Mouse (Mus musculus) neural tube, embryonic 15.5 days (tissue): ENCODE measurements around the gene Stx1b. TPM values are rescaled to one million over a fixed set of nuclear protein-coding genes. Genes with fewer than 3 reads are reported as not detected.
A peak's percentile ranks its signal among the peaks of the same experiment; 100 is the strongest.

Experiments used
- ATAC-seq: fragments of 200-750 bp; cut with Nextera tagmentation; 2 replicates; pipeline ENCODE4 v1.8.0; 2017; ENCODE audit warnings: mild to moderate bottlenecking, moderate TSS enrichment, moderate library complexity; ENCODE audit not compliant: low FRiP score
- H3K27ac ChIP-seq: fragments of 300-500 bp; sonication (generic); replicated peaks from 2 replicates; pipeline ENCODE4 v1.5.1; 2015; ENCODE audit warnings: mild to moderate bottlenecking, inconsistent platforms
- H3K27me3 ChIP-seq: fragments of 300-500 bp; sonication (generic); replicated peaks from 2 replicates; pipeline ENCODE4 v1.6.1; 2015; ENCODE audit warnings: inconsistent platforms
- H3K36me3 ChIP-seq: fragments of 300-500 bp; sonication (generic); 2 replicates; pipeline ENCODE4 v1.6.1; 2015; ENCODE audit warnings: inconsistent platforms
- H3K4me1 ChIP-seq: fragments of 300-500 bp; sonication (generic); 2 replicates; pipeline ENCODE4 v1.6.1; 2015; ENCODE audit warnings: inconsistent platforms
- H3K4me2 ChIP-seq: fragments of 300-500 bp; sonication (generic); 2 replicates; pipeline ENCODE4 v1.6.1; 2015; ENCODE audit warnings: inconsistent platforms, mild to moderate bottlenecking, moderate library complexity
- H3K4me3 ChIP-seq: fragments of 300-500 bp; sonication (generic); replicated peaks from 2 replicates; pipeline ENCODE4 v1.5.1; 2015; ENCODE audit warnings: mild to moderate bottlenecking, inconsistent platforms
- H3K9ac ChIP-seq: fragments of 300-500 bp; sonication (generic); replicated peaks from 2 replicates; pipeline ENCODE4 v1.6.1; 2015; ENCODE audit warnings: mild to moderate bottlenecking, inconsistent platforms
- H3K9me3 ChIP-seq: fragments of 300-500 bp; sonication (generic); replicated peaks from 2 replicates; pipeline ENCODE4 v1.6.1; 2016; ENCODE audit warnings: inconsistent platforms
- WGBS: fragments of 180-500 bp; shearing (Covaris S2); methylation state at CpG from one replicate; pipeline ENCODE4 v1.1.7; 2015; ENCODE audit warnings: mixed read lengths; 5-methylcytosine and 5-hydroxymethylcytosine counted together
- polyA plus RNA-seq: library from polyadenylated mRNA; unstranded; fragments of >200 nt; fragmentation: Nextera tagmentation; extraction: Ambion mirVana; gene quantifications from 2 replicates; pipeline ENCODE4 v1.2.1, GENCODE M21; 2015

Gene Stx1b
- polyA plus RNA-seq, 1 experiment from 2014 or later: 70.8 TPM

DNA sequence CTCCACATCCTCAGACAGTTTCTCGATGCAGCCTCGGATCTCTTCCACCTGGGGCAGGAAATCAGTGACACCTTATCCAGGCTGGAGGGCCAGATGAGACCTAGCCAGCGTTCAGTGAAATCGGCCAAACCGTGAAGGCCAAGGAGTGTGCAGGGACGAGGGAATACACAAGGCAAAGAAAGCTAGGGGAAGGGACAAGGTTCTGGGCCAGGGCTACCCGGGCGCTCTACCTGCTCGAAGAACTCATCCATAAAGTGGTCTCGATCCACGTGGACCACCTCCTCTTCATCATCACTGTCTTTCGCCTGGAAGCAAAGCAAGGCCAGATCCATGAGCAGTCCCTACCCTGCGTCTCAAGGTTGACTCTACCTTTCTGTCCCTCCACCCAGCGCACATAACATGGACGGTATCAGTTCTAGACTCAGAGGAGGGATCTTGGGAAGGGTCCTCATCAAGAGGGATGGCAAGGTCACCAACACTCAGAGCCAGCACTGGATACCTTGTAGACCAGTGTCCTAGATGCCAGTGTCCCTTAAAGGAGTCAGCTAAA lies 9.2 kb downstream of the Stx1b start:
- H3K9ac ChIP-seq: no peak overlapping the region
- no peak for ATAC-seq
- 96% methylated on average over 15 of the region's 15 CpGs for WGBS

DNA sequence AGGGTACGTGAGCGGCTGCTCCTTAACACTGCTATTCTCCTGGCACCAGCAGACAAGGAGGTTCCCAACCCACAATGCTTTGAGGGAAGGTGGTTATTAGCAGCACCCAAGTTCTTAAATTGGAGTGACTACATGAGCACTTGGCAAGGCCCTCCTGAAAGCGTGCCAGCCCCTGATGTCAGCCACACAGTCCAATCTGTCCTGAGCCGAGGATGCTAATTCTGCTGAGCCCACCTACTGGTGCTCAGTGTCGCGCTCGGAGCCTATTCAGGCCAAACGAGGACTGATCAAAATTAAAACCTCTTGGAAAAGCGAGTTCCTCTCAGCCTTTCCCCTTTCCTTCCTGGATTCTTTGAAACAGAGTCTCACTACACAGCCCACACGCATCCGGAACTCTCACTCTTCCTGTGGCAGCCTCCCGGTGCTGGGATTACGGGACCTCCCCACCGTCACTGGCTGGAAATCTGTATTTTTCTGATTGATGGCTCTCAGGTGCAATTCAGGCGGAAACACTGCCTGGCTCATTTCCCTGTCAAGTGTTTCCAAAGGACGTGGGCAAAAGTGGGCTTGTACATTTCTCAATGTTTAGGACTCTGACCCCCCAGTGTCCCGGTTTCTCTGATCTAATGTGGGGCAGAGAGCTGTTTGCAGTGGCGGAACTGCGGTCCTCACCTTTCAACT lies 10.0 kb downstream of the Stx1b start:
- H3K27me3 ChIP-seq: no peaks in the 10 kb centered on the region
- no peaks in the 10 kb centered on the region for H3K9me3 ChIP-seq
- H3K4me3 ChIP-seq: no peak overlapping the region
- no peak overlapping the region for H3K27ac ChIP-seq
- peaks cover 69% of the 10 kb centered on the region for H3K36me3 ChIP-seq
- no peak overlapping the region for H3K4me2 ChIP-seq
- H3K9ac ChIP-seq: no peak overlapping the region
- 0 out of 2 replicates have a peak, but pooled peaks cover 6% of the 10 kb centered on the region for H3K4me1 ChIP-seq
- ATAC-seq: no peak
- WGBS: 83% methylated on average over 19 of the region's 19 CpGs

More for the DNA sequence above, 9.2 kb downstream of the Stx1b start:
- Histone ChIP-seq H3K4me2 (no peak overlapping the region), H3K27me3 (no peaks in the 10 kb centered on the region), H3K4me3 (no peak overlapping the region), H3K27ac (no peak overlapping the region), H3K4me1 (0 out of 2 replicates have a peak, but pooled peaks cover 6% of the 10 kb centered on the region), H3K36me3 (peaks cover 63% of the 10 kb centered on the region), H3K9me3 (no peaks in the 10 kb centered on the region)

DNA sequence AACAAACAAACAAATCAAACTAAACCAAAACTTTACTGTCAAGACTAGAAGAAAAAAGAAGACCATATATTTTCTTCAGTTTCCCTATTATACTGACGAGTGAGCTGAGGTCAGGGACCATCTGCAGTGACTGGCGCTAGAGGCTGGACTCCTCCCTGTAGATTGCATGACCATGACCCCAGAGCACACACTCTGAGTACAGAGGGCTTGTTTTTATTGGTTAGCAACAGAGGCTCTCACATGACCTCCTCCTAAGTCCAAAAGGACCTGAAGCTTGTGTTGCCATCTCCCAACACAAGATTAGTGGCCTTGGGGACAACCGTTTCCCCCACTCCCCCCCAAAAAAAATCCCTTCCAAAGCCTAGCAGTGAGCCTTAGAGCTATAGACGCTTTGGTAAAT lies 10.5 kb downstream of the Stx1b start:
- 88% methylated on average over 4 of the region's 4 CpGs for WGBS
- Histone ChIP-seq H3K36me3 (peaks cover 74% of the 10 kb centered on the region), H3K27me3 (no peaks in the 10 kb centered on the region), H3K4me3 (no peak overlapping the region), H3K27ac (no peak overlapping the region), H3K9me3 (no peaks in the 10 kb centered on the region), H3K9ac (no peak overlapping the region), H3K4me2 (no peak overlapping the region), H3K4me1 (0 out of 2 replicates have a peak, but pooled peaks cover 6% of the 10 kb centered on the region)
- ATAC-seq: no peak

DNA sequence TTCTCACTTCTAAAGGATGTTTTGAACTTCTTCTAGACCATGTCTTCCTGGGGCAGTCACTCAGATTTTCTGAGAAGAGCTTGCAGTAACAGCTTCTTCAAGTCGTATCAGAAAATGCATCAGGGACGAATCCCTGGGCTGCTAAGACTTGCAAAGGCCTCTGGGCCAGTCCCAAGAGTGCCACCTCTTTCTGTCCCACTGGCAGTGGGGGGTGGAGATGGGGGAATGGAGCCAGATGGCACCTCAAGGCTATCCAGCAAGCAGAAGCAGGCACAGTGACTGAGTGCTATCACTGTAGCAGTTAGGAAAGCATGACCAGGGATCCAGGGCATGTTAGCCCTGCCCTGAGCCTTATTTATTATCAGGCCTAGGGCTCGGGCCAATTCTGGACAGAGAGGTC lies 12.1 kb downstream of the Stx1b start:
- H3K36me3 ChIP-seq: peaks cover 77% of the 10 kb centered on the region
- WGBS: 83% methylated on average over 3 of the region's 3 CpGs

DNA sequence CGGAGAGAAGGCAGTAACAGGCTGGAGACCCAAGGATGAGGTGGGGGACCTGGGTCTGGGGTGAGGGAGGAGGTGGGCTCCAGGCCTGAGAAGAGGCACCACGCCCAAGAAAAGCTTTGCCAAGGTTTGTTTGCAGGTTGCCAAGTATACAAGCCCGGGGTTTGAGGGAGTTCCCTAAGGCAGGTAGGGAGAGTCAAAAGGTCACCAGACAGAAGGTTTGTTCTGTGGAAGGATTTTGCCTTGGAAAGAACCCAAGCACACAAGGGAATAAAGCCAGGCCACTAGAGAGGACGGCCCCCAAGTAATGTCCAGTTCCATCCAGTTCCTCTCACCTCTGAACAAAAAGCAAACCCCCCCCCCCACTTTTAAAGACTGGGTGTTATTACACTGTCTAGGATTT lies 13.1 kb downstream of the Stx1b start:
- Histone ChIP-seq H3K27me3 (no peaks in the 10 kb centered on the region), H3K9me3 (no peaks in the 10 kb centered on the region), H3K27ac (no peak overlapping the region), H3K4me3 (no peak overlapping the region), H3K9ac (no peak overlapping the region), H3K4me2 (no peak overlapping the region), H3K4me1 (0 out of 2 replicates have a peak, but pooled peaks cover 3% of the 10 kb centered on the region), H3K36me3 (peaks cover 84% of the 10 kb centered on the region)
- ATAC-seq: no peak
- 84% methylated on average over 4 of the region's 4 CpGs for WGBS

More for the DNA sequence above, 12.1 kb downstream of the Stx1b start:
- no peak overlapping the region for H3K27ac ChIP-seq
- no peak overlapping the region for H3K4me3 ChIP-seq
- H3K4me1 ChIP-seq: 0 out of 2 replicates have a peak, but pooled peaks cover 3% of the 10 kb centered on the region
- no peaks in the 10 kb centered on the region for H3K27me3 ChIP-seq
- no peaks in the 10 kb centered on the region for H3K9me3 ChIP-seq
- no peak for ATAC-seq
- H3K4me2 ChIP-seq: no peak overlapping the region
- H3K9ac ChIP-seq: no peak overlapping the region

DNA sequence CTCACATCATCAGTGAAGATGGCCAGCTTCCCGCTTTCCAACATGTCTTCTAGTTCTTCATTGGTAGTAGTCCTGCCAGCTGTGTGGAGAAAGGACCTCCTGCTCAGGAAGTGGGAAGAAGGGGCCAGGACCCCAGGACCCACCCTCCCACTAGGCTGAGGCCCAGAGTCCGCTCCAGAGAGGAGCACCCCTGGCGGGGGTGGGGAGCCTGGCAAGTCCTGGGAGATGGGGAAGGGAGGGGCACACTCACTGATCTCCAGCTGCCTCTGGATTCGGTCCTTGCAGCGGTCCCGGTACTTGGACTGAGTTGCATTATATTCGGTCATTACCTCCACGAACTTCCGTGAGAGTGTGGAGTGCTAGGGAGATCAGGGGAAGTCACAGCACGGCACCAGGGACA lies 13.7 kb downstream of the Stx1b start:
- no peaks in the 10 kb centered on the region for H3K9me3 ChIP-seq
- H3K4me1 ChIP-seq: no peaks in the 10 kb centered on the region
- no peak for ATAC-seq
- peaks cover 82% of the 10 kb centered on the region for H3K36me3 ChIP-seq
- H3K27ac ChIP-seq: no peak overlapping the region
- no peak overlapping the region for H3K9ac ChIP-seq
- 86% methylated on average over 10 of the region's 10 CpGs for WGBS
- no peaks in the 10 kb centered on the region for H3K27me3 ChIP-seq
- no peak overlapping the region for H3K4me3 ChIP-seq
- H3K4me2 ChIP-seq: no peak overlapping the region

DNA sequence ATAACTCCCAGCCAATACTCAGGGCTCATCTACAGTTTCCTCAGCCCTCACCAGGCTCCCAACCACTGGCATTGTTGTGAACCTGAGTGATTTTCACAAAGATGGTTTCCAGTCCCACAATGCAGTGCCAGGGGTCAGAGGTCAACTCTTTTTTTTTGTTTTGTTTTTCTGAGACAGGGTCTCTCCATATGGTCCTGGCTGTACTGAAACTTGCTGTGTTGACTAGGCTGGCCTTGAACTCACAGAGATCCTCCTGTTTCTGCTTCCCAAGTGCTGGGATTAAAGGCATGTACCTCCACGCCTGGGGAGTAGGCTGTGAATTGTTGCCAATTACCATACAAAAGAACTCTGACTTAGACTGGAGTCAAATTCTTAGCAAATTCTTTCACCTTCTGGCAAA lies 14.5 kb downstream of the Stx1b start:
- ATAC-seq: no peak
- no peaks in the 10 kb centered on the region for H3K27me3 ChIP-seq
- no peak overlapping the region for H3K4me3 ChIP-seq
- no peak overlapping the region for H3K4me2 ChIP-seq
- WGBS: 86% methylated on average over 1 of the region's 1 CpGs
- no peaks in the 10 kb centered on the region for H3K4me1 ChIP-seq
- no peak overlapping the region for H3K9ac ChIP-seq
- no peaks in the 10 kb centered on the region for H3K9me3 ChIP-seq
- peaks cover 82% of the 10 kb centered on the region for H3K36me3 ChIP-seq
- no peak overlapping the region for H3K27ac ChIP-seq

DNA sequence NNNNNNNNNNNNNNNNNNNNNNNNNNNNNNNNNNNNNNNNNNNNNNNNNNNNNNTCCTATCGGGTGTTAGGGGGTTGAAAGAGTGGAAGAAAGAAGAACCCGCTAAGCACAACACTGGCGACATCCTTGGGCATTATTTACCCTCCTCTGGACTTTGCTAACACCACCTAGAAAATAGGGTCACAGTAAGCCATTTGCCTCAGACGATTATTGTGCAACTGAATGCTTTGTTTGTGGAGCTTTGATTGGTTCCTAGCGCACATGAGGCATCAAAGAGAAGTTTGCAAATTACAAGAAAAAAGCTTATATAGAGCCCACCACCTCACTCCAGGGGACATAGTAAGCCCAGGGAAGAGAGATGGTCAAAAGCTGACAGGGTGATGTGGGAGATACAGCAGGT lies 15.5 kb downstream of the Stx1b start:
- peaks cover 78% of the 10 kb centered on the region for H3K36me3 ChIP-seq
- ATAC-seq: no peak
- no peak overlapping the region for H3K9ac ChIP-seq
- no peak overlapping the region for H3K4me2 ChIP-seq
- WGBS: 58% methylated on average over 5 of the region's 5 CpGs
- no peaks in the 10 kb centered on the region for H3K9me3 ChIP-seq
- H3K27me3 ChIP-seq: no peaks in the 10 kb centered on the region
- no peaks in the 10 kb centered on the region for H3K4me1 ChIP-seq
- no peak overlapping the region for H3K4me3 ChIP-seq
- no peak overlapping the region for H3K27ac ChIP-seq

DNA sequence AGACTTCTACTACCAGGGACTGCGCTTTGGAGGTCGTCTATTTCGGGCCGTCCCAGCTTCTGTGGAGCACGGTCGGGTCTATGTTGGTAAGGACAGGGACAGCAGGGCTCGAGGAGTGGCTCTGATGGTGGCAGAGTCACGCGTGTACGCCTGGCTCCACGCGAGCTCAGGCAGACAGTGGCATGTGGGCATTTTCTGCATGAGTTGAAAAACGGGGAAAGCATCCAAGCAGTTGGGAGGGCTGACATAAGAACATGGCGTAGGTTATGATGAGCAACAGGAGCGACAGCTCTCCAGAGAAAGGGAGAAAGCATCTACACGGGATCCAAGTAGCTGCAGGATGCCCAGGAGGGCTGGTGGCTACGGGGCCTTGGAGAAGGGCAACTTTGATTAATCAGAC lies 22.0 kb downstream of the Stx1b start:
- no peaks in the 10 kb centered on the region for H3K27me3 ChIP-seq
- H3K36me3 ChIP-seq: peaks cover 56% of the 10 kb centered on the region
- peaks cover 10% of the 10 kb centered on the region for H3K4me1 ChIP-seq
- no peak overlapping the region for H3K4me3 ChIP-seq
- no peak for ATAC-seq
- H3K9ac ChIP-seq: no peak overlapping the region
- 94% methylated on average over 17 of the region's 17 CpGs for WGBS
- H3K4me2 ChIP-seq: no peak overlapping the region
- no peaks in the 10 kb centered on the region for H3K9me3 ChIP-seq
- no peak overlapping the region for H3K27ac ChIP-seq

DNA sequence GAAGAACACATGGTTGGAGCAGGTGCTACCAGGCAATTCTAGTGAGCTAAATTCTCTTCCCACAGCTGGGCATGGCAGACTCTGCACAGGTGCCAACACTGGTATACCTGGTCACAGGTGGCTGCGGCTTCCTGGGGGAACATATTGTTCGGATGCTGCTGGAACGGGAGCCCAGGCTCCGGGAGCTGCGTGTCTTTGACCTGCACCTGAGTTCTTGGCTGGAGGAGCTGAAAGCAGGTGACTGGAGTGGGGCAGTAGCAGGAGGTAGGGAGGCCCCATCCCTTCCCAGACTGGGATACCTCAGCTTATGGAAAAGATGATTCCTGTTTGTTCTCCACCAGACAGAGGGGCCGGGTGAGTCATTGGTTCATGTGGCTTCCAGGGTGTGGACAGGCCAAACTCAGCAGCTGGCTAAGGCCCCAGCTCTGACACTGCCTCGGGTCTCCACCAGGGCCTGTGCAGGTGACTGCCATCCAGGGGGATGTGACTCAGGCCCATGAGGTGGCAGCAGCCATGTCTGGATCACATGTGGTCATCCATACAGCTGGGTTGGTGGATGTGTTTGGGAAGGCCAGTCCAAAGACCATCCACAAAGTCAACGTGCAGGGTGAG lies 23.2 kb downstream of the Stx1b start:
- H3K36me3 ChIP-seq: peaks cover 61% of the 10 kb centered on the region
- H3K27ac ChIP-seq: 0 out of 2 replicates have a peak overlapping the region, but pooled peaks have one; percentile 41
- no peak overlapping the region for H3K4me3 ChIP-seq
- peak overlapping the region; percentile 35 for H3K4me2 ChIP-seq
- no peaks in the 10 kb centered on the region for H3K27me3 ChIP-seq
- H3K9me3 ChIP-seq: no peaks in the 10 kb centered on the region
- ATAC-seq: no peak
- WGBS: 92% methylated on average over 8 of the region's 8 CpGs
- H3K4me1 ChIP-seq: peaks cover 10% of the 10 kb centered on the region
- H3K9ac ChIP-seq: no peak overlapping the region

DNA sequence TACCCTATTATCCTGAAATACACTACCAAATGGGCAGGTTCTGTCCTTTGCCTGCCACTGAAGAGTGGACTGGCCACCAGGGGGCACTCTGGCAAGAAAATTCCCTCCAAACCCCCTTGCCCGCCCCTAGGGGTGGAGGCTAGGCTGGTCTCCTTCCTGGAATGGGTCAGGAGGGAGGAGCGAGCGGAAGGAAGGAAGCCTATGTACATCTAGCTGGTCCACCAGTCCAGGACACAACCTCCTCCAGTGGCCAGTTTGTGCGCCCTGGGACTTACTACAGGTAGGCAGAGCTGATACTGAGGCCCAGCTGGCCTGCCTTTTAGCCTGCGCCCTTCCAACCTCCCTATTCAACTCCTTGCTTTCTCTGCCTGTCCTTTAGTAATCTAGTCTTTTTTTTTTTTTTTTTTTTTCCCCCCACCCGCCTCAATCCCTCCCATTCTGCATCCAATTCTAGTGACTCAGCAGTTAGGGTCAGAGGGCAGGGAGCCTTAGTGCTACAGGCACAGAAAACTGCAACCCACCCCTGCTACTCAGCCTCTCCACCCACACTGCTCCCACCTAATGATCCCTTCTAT lies 23.8 kb downstream of the Stx1b start, which contains the start of gene Hsd3b7:
Gene Hsd3b7, plus strand, starts transcription at position 170 of the 575 bp plus-strand sequence.
- no peak within 1 kb of the TSS for H3K9ac ChIP-seq
- H3K4me2 ChIP-seq: peak within 1 kb of the TSS; percentile 35
- H3K36me3 ChIP-seq: peaks cover 65% of the 10 kb centered on the region
- H3K4me3 ChIP-seq: 0 out of 2 replicates have a peak within 1 kb of the TSS, but pooled peaks have one; percentile 9
- 38% methylated on average over 4 of the region's 6 CpGs for whole genome bisulfite sequencing
- H3K4me1 ChIP-seq: peaks cover 10% of the 10 kb centered on the region
- peak; percentile 56 for ATAC-seq
- H3K27me3 ChIP-seq: no peaks in the 10 kb centered on the region
- H3K9me3 ChIP-seq: no peaks in the 10 kb centered on the region
- 0 out of 2 replicates have a peak within 1 kb of the TSS, but pooled peaks have one; percentile 41 for H3K27ac ChIP-seq
